Comparison of ENCODE assay signal across 35 mouse cellular contexts in the genomic region with DNA sequence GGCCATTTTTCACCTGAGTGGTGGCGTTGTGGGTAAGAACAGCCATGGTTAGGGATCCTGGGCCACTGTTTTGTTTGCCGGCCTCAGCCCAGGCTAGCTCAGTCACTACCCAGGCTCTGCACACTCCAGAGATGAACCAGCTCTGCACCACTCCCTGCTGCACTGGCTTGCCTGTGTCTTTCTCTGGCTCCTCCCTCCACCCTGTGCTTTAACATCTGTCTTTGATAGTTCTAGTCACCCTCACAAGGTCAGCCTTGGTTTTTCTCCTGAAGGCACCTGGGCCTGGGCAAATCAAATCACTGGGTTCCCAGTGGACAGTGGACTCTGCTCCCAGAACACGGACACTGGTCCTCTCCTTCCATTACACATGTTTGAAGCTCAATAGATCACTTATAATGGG. TPM values are rescaled to one million over a fixed set of nuclear protein-coding genes. Genes with fewer than 3 reads are reported as not detected.
"Had no signal": no experiment of that assay in that cellular context is flagged by ENCODE, and none has a peak within 500 bp of the region (broad histone marks: within the 10 kb centered on the region; RNA-seq: fewer than 3 reads in every experiment).

No protein-coding gene starts in this region.

- H3K27me3 ChIP-seq: heart, embryonic 15.5 days; liver, embryonic 12.5 days had no signal

- H3K9me3 ChIP-seq: heart, embryonic 15.5 days; limb, embryonic 15.5 days; liver, embryonic 12.5 days had no signal

- H3K4me2 ChIP-seq: heart, embryonic 11.5 days; heart, embryonic 13.5 days; heart, embryonic 15.5 days; hindbrain, embryonic 12.5 days; hindbrain, embryonic 14.5 days; limb, embryonic 13.5 days; limb, embryonic 15.5 days; liver, embryonic 12.5 days had no signal

- H3K9ac ChIP-seq: heart, embryonic 13.5 days; heart, embryonic 15.5 days; hindbrain, embryonic 12.5 days; hindbrain, embryonic 14.5 days; limb, embryonic 13.5 days; limb, embryonic 15.5 days; liver, embryonic 12.5 days; liver, embryonic 14.5 days had no signal

- H3K4me3 ChIP-seq: heart, adult 2 months; heart, embryonic 13.5 days; heart, embryonic 15.5 days; hindbrain, embryonic 10.5 days; hindbrain, embryonic 12.5 days; limb, embryonic 13.5 days; limb, embryonic 15.5 days; liver, embryonic 12.5 days had no signal

- H3K27ac ChIP-seq: heart, adult 2 months; heart, embryonic 13.5 days; heart, embryonic 15.5 days; hindbrain, embryonic 10.5 days; hindbrain, embryonic 12.5 days; hindbrain, embryonic 14.5 days; limb, embryonic 13.5 days; limb, embryonic 15.5 days; liver, embryonic 12.5 days; liver, embryonic 14.5 days had no signal

- DNase-seq: gastrocnemius, postnatal 14 days; gastrocnemius, postnatal 36 days; heart, adult 11 months; heart, adult 2 months; heart, postnatal 4 days; kidney, adult 18-20 months; kidney, adult 8-10 months; kidney, postnatal 10 days; kidney, postnatal 36 days; layer of hippocampus, adult 9-11 months; layer of hippocampus, postnatal 36 days; left cerebral cortex, postnatal 4 days had no signal

- H3K4me1 ChIP-seq: hindbrain, embryonic 10.5 days; hindbrain, embryonic 12.5 days; limb, embryonic 13.5 days had no signal

- ATAC-seq: hindbrain, embryonic 16.5 days; inflammation-experienced regulatory T-cells, adult 6 months; intestine, embryonic 16.5 days; liver, embryonic 12.5 days had no signal

- H3K36me3 ChIP-seq: heart, embryonic 13.5 days; heart, embryonic 15.5 days; hindbrain, embryonic 10.5 days; hindbrain, embryonic 12.5 days; limb, embryonic 13.5 days; limb, embryonic 15.5 days; liver, embryonic 12.5 days had no signal

RNA-seq across cellular contexts. Expression of a gene that starts 39.1 kb away (rescaled TPM):
- total RNA-seq: heart, adult 2 months; heart, postnatal 25 days; heart, postnatal 4 days; layer of hippocampus, adult 18-20 months; left cerebral cortex, postnatal 10 days; liver, adult 2 months had no signal
- polyA plus RNA-seq: inflammation-experienced regulatory T-cells, adult 6 months; liver, adult 2 months had no signal

RNA-seq across cellular contexts. Expression of a gene that starts 43.1 kb away (rescaled TPM):
- total RNA-seq: gastrocnemius, adult 18-20 months; gastrocnemius, adult 8-10 months; gastrocnemius, postnatal 14 days; gastrocnemius, postnatal 36 days; heart, adult 2 months; heart, postnatal 25 days; heart, postnatal 4 days; layer of hippocampus, postnatal 36 days; left cerebral cortex, adult 18-20 months; left cerebral cortex, postnatal 25 days; liver, adult 2 months had no signal
- polyA plus RNA-seq: hindbrain, embryonic 10.5 days; hindbrain, embryonic 12.5 days; inflammation-experienced regulatory T-cells, adult 6 months; intestine, embryonic 16.5 days; large intestine, adult 2 months; limb, embryonic 11.5 days; liver, adult 2 months had no signal
